Mouse (Mus musculus): ENCODE data around the gene Tomm70a. TPM values are rescaled to one million over a fixed set of nuclear protein-coding genes. Genes with fewer than 3 reads are reported as not detected.

The Tomm70a gene
- 57.2 and 58.3 TPM in 2 replicates for polyA plus RNA-seq (2016; fragmentation: Nextera tagmentation; extraction: Ambion mirVana)

GRCm38 (mm10) chr16:57120913-57121815 is at the start of gene Tomm70a:
Gene Tomm70a (plus strand): TSS chr16:57121703.
- H3K4me1 ChIP-seq (replicated peaks): peaks cover 14% of the 10 kb centered on the region
- no peaks in the 10 kb centered on the region for H3K9me3 ChIP-seq (replicated peaks)
- H3K4me3 ChIP-seq: peak within 1 kb of the TSS; percentile 88
- H3K4me2 ChIP-seq: peak within 1 kb of the TSS; percentile 81
- H3K36me3 ChIP-seq: no peaks in the 10 kb centered on the region
- peak within 1 kb of the TSS; percentile 96 for H3K9ac ChIP-seq
- ATAC-seq (ENCODE audit: insufficient number of reproducible peaks, low FRiP score): peak; percentile 99
- WGBS: under 1% methylated on average over 37 of the region's 37 CpGs
- H3K27me3 ChIP-seq (replicated peaks): no peaks in the 10 kb centered on the region
- peak within 1 kb of the TSS; percentile 91 for H3K27ac ChIP-seq (ENCODE audit: poor library complexity, severe bottlenecking)

GRCm38 (mm10) chr16:57075986-57076385 is 45.5 kb upstream of the Tomm70a start:
- no peaks in the 10 kb centered on the region for H3K27me3 ChIP-seq (replicated peaks)
- ATAC-seq (ENCODE audit: insufficient number of reproducible peaks, low FRiP score): no peak
- no peak overlapping the region for H3K4me3 ChIP-seq
- H3K36me3 ChIP-seq: no peaks in the 10 kb centered on the region
- no peaks in the 10 kb centered on the region for H3K9me3 ChIP-seq (replicated peaks)
- no peak overlapping the region for H3K9ac ChIP-seq
- no peak overlapping the region for H3K27ac ChIP-seq (ENCODE audit: poor library complexity, severe bottlenecking)
- no peaks in the 10 kb centered on the region for H3K4me1 ChIP-seq (replicated peaks)
- 59% methylated on average over 7 of the region's 7 CpGs for WGBS
- no peak overlapping the region for H3K4me2 ChIP-seq

- 81% methylated on average over 4 of the region's 4 CpGs for WGBS
Measured at GRCm38 (mm10) chr16:57079577-57079976, 41.9 kb upstream of the Tomm70a start.

GRCm38 (mm10) chr16:57092460-57092859 is 29.0 kb upstream of the Tomm70a start:
- Histone ChIP-seq H3K27ac (ENCODE audit: poor library complexity, severe bottlenecking) (no peak overlapping the region), H3K4me1 (replicated peaks) (no peaks in the 10 kb centered on the region), H3K9ac (no peak overlapping the region), H3K27me3 (replicated peaks) (no peaks in the 10 kb centered on the region), H3K4me3 (no peak overlapping the region), H3K36me3 (no peaks in the 10 kb centered on the region), H3K9me3 (replicated peaks) (no peaks in the 10 kb centered on the region), H3K4me2 (no peak overlapping the region)
- 38% methylated on average over 4 of the region's 4 CpGs for WGBS
- ATAC-seq (ENCODE audit: insufficient number of reproducible peaks, low FRiP score): no peak

More at GRCm38 (mm10) chr16:57079577-57079976, 41.9 kb upstream of the Tomm70a start:
- no peaks in the 10 kb centered on the region for H3K9me3 ChIP-seq (replicated peaks)
- H3K9ac ChIP-seq: no peak overlapping the region
- no peaks in the 10 kb centered on the region for H3K27me3 ChIP-seq (replicated peaks)
- ATAC-seq (ENCODE audit: insufficient number of reproducible peaks, low FRiP score): no peak
- H3K4me3 ChIP-seq: no peak overlapping the region
- H3K36me3 ChIP-seq: no peaks in the 10 kb centered on the region
- H3K27ac ChIP-seq (ENCODE audit: poor library complexity, severe bottlenecking): no peak overlapping the region
- H3K4me2 ChIP-seq: no peak overlapping the region
- H3K4me1 ChIP-seq (replicated peaks): no peaks in the 10 kb centered on the region

- Histone ChIP-seq H3K27me3 (replicated peaks) (no peaks in the 10 kb centered on the region), H3K9ac (no peak overlapping the region), H3K36me3 (no peaks in the 10 kb centered on the region), H3K4me2 (no peak overlapping the region), H3K4me3 (no peak overlapping the region), H3K27ac (ENCODE audit: poor library complexity, severe bottlenecking) (no peak overlapping the region), H3K4me1 (replicated peaks) (no peaks in the 10 kb centered on the region), H3K9me3 (replicated peaks) (no peaks in the 10 kb centered on the region)
- no peak for ATAC-seq (ENCODE audit: insufficient number of reproducible peaks, low FRiP score)
- 56% methylated on average over 6 of the region's 6 CpGs for WGBS
Measured at GRCm38 (mm10) chr16:57092911-57093605, 28.4 kb upstream of the Tomm70a start.

- Histone ChIP-seq H3K9ac (no peak overlapping the region), H3K4me1 (replicated peaks) (no peaks in the 10 kb centered on the region), H3K36me3 (no peaks in the 10 kb centered on the region), H3K27me3 (replicated peaks) (no peaks in the 10 kb centered on the region), H3K27ac (ENCODE audit: poor library complexity, severe bottlenecking) (no peak overlapping the region), H3K4me2 (no peak overlapping the region), H3K9me3 (replicated peaks) (no peaks in the 10 kb centered on the region), H3K4me3 (no peak overlapping the region)
- no peak for ATAC-seq (ENCODE audit: insufficient number of reproducible peaks, low FRiP score)
- WGBS: 53% methylated on average over 7 of the region's 7 CpGs
Measured at GRCm38 (mm10) chr16:57098468-57099144, 22.9 kb upstream of the Tomm70a start.

- Histone ChIP-seq H3K4me2 (no peak overlapping the region), H3K27ac (ENCODE audit: poor library complexity, severe bottlenecking) (no peak overlapping the region), H3K4me1 (replicated peaks) (no peaks in the 10 kb centered on the region), H3K9ac (no peak overlapping the region), H3K36me3 (no peaks in the 10 kb centered on the region), H3K27me3 (replicated peaks) (no peaks in the 10 kb centered on the region; the same call in 1 of the 2 replicates), H3K9me3 (replicated peaks) (no peaks in the 10 kb centered on the region), H3K4me3 (no peak overlapping the region)
- no peak for ATAC-seq (ENCODE audit: insufficient number of reproducible peaks, low FRiP score)
- WGBS: 73% methylated on average over 5 of the region's 5 CpGs
Measured at GRCm38 (mm10) chr16:57099572-57100237, 21.8 kb upstream of the Tomm70a start.

GRCm38 (mm10) chr16:57101174-57101573 is 20.3 kb upstream of the Tomm70a start:
- 73% methylated on average over 1 of the region's 1 CpGs for WGBS
- Histone ChIP-seq H3K4me1 (replicated peaks) (no peaks in the 10 kb centered on the region), H3K27me3 (replicated peaks) (no peaks in the 10 kb centered on the region; the same call in 1 of the 2 replicates), H3K4me2 (no peak overlapping the region), H3K9me3 (replicated peaks) (no peaks in the 10 kb centered on the region), H3K27ac (ENCODE audit: poor library complexity, severe bottlenecking) (no peak overlapping the region), H3K9ac (no peak overlapping the region), H3K4me3 (no peak overlapping the region), H3K36me3 (no peaks in the 10 kb centered on the region)
- ATAC-seq (ENCODE audit: insufficient number of reproducible peaks, low FRiP score): no peak

GRCm38 (mm10) chr16:57106185-57106960 is 15.1 kb upstream of the Tomm70a start:
- Histone ChIP-seq H3K9ac (no peak overlapping the region), H3K36me3 (no peaks in the 10 kb centered on the region), H3K4me2 (no peak overlapping the region), H3K27ac (ENCODE audit: poor library complexity, severe bottlenecking) (no peak overlapping the region), H3K27me3 (replicated peaks) (no peaks in the 10 kb centered on the region; the same call in 1 of the 2 replicates), H3K4me3 (no peak overlapping the region), H3K4me1 (replicated peaks) (no peaks in the 10 kb centered on the region), H3K9me3 (replicated peaks) (no peaks in the 10 kb centered on the region)
- ATAC-seq (ENCODE audit: insufficient number of reproducible peaks, low FRiP score): no peak
- WGBS: 66% methylated on average over 5 of the region's 5 CpGs

- no peak overlapping the region for H3K4me2 ChIP-seq
- H3K9ac ChIP-seq: no peak overlapping the region
- H3K27ac ChIP-seq (ENCODE audit: poor library complexity, severe bottlenecking): no peak overlapping the region
- ATAC-seq (ENCODE audit: insufficient number of reproducible peaks, low FRiP score): no peak
- no peaks in the 10 kb centered on the region for H3K36me3 ChIP-seq
- H3K4me3 ChIP-seq: no peak overlapping the region
- H3K9me3 ChIP-seq (replicated peaks): no peaks in the 10 kb centered on the region
- no peaks in the 10 kb centered on the region for H3K27me3 ChIP-seq (replicated peaks)
- no peaks in the 10 kb centered on the region for H3K4me1 ChIP-seq (replicated peaks)
Measured at GRCm38 (mm10) chr16:57116066-57116465, 5.4 kb upstream of the Tomm70a start.
